Mouse (Mus musculus): ENCODE data around the gene Frmd4a.

- TF ChIP-seq EP300 (optimal IDR thresholded peaks at IDR 0.05) (no peak), CTCF (IDR thresholded peaks at IDR 0.05; ENCODE audit: low read depth) (no peak)
Measured at GRCm38 (mm10) chr2:4170189-4170588, 152.7 kb downstream of the Frmd4a start.

All from stomach, postnatal 0 days (tissue).